Mouse (Mus musculus): ENCODE measurements at regions not wholly inside any gene's neighbourhood (a gene's known extent, or its start where the extent isn't known, plus 50 kb on each side); places are given as distances from the start of the nearest gene placed in this dataset.
"Not testable (repeated sequence)": the region's sequence is repeated elsewhere in the genome, so short reads cannot be mapped to it uniquely, and the experiment has no call there.

GRCm38 (mm10) chr16:84623346-84624085 lies 108.6 kb downstream of the A730009L09Rik start:
- WGBS = 75% methylated on average over 4 of the region's 4 CpGs
- Histone ChIP-seq H3K4me2 (no peak overlapping the region), H3K4me1 (replicated peaks; ENCODE audit: control insufficient read depth, insufficient read depth, low read length) (no peaks in the 10 kb centered on the region), H3K27ac (ENCODE audit: low read depth, low read length) (no peak overlapping the region), H3K9me3 (ENCODE audit: control insufficient read depth, low read length) (no peaks in the 10 kb centered on the region), H3K4me3 (ENCODE audit: low read depth, low read length) (no peak overlapping the region), H3K27me3 (replicated peaks; ENCODE audit: control insufficient read depth, insufficient read depth, low read length) (no peaks in the 10 kb centered on the region), H3K9ac (ENCODE audit: low read depth, low read length) (no peak overlapping the region), H3K36me3 (ENCODE audit: control insufficient read depth, insufficient read depth, low read length) (no peaks in the 10 kb centered on the region)
- DNase-seq (ENCODE audit: low spot score) (no peak), ATAC-seq (replicated peaks; ENCODE audit: low FRiP score) (no peak)

GRCm38 (mm10) chr16:84624443-84625109 lies 109.7 kb downstream of the A730009L09Rik start:
- Histone ChIP-seq H3K36me3 (ENCODE audit: control insufficient read depth, insufficient read depth, low read length) (no peaks in the 10 kb centered on the region), H3K4me1 (replicated peaks; ENCODE audit: control insufficient read depth, insufficient read depth, low read length) (no peaks in the 10 kb centered on the region), H3K9ac (ENCODE audit: low read depth, low read length) (no peak overlapping the region), H3K4me3 (ENCODE audit: low read depth, low read length) (no peak overlapping the region), H3K9me3 (ENCODE audit: control insufficient read depth, low read length) (no peaks in the 10 kb centered on the region), H3K4me2 (no peak overlapping the region), H3K27ac (ENCODE audit: low read depth, low read length) (no peak overlapping the region), H3K27me3 (replicated peaks; ENCODE audit: control insufficient read depth, insufficient read depth, low read length) (no peaks in the 10 kb centered on the region)
- DNase-seq (ENCODE audit: low spot score) = no peak
- 56% methylated on average over 5 of the region's 5 CpGs for WGBS
- ATAC-seq (replicated peaks; ENCODE audit: low FRiP score) = no peak

- no peaks in the 10 kb centered on the region for H3K4me1 ChIP-seq (replicated peaks; ENCODE audit: control insufficient read depth, insufficient read depth, low read length)
- ATAC-seq (replicated peaks; ENCODE audit: low FRiP score) = no peak
- 78% methylated on average over 4 of the region's 4 CpGs for WGBS
- H3K4me2 ChIP-seq = no peak overlapping the region
- no peak for DNase-seq (ENCODE audit: low spot score)
- H3K9me3 ChIP-seq (ENCODE audit: control insufficient read depth, low read length) = no peaks in the 10 kb centered on the region
- H3K36me3 ChIP-seq (ENCODE audit: control insufficient read depth, insufficient read depth, low read length) = no peaks in the 10 kb centered on the region
- H3K27ac ChIP-seq (ENCODE audit: low read depth, low read length) = no peak overlapping the region
- no peak overlapping the region for H3K4me3 ChIP-seq (ENCODE audit: low read depth, low read length)
- no peak overlapping the region for H3K9ac ChIP-seq (ENCODE audit: low read depth, low read length)
- no peaks in the 10 kb centered on the region for H3K27me3 ChIP-seq (replicated peaks; ENCODE audit: control insufficient read depth, insufficient read depth, low read length)
Observed at GRCm38 (mm10) chr16:84625110-84625722, 110.3 kb downstream of the A730009L09Rik start.

- Histone ChIP-seq H3K9me3 (ENCODE audit: control insufficient read depth, low read length) (no peaks in the 10 kb centered on the region), H3K27ac (ENCODE audit: low read depth, low read length) (no peak overlapping the region), H3K27me3 (replicated peaks; ENCODE audit: control insufficient read depth, insufficient read depth, low read length) (no peaks in the 10 kb centered on the region), H3K9ac (ENCODE audit: low read depth, low read length) (no peak overlapping the region), H3K4me1 (replicated peaks; ENCODE audit: control insufficient read depth, insufficient read depth, low read length) (no peaks in the 10 kb centered on the region), H3K4me2 (no peak overlapping the region), H3K4me3 (ENCODE audit: low read depth, low read length) (no peak overlapping the region), H3K36me3 (ENCODE audit: control insufficient read depth, insufficient read depth, low read length) (no peaks in the 10 kb centered on the region)
- no peak for ATAC-seq (replicated peaks; ENCODE audit: low FRiP score)
- no peak for DNase-seq (ENCODE audit: low spot score)
- 88% methylated on average over 2 of the region's 2 CpGs for WGBS
Observed at GRCm38 (mm10) chr16:84627052-84627451, 108.5 kb downstream of the Mrpl39 start.

GRCm38 (mm10) chr16:84629868-84630267 lies 105.7 kb downstream of the Mrpl39 start:
- DNase-seq (ENCODE audit: low spot score) (no peak), ATAC-seq (replicated peaks; ENCODE audit: low FRiP score) (no peak)
- 70% methylated on average over 1 of the region's 1 CpGs for WGBS
- H3K9ac ChIP-seq (ENCODE audit: low read depth, low read length) = no peak overlapping the region
- H3K9me3 ChIP-seq (ENCODE audit: control insufficient read depth, low read length) = no peaks in the 10 kb centered on the region
- no peaks in the 10 kb centered on the region for H3K27me3 ChIP-seq (replicated peaks; ENCODE audit: control insufficient read depth, insufficient read depth, low read length)
- no peak overlapping the region for H3K4me3 ChIP-seq (ENCODE audit: low read depth, low read length)
- H3K36me3 ChIP-seq (ENCODE audit: control insufficient read depth, insufficient read depth, low read length) = no peaks in the 10 kb centered on the region
- no peak overlapping the region for H3K27ac ChIP-seq (ENCODE audit: low read depth, low read length)
- no peaks in the 10 kb centered on the region for H3K4me1 ChIP-seq (replicated peaks; ENCODE audit: control insufficient read depth, insufficient read depth, low read length)
- H3K4me2 ChIP-seq = no peak overlapping the region

GRCm38 (mm10) chr16:84644446-84644845 lies 91.1 kb downstream of the Mrpl39 start:
- H3K27ac ChIP-seq (ENCODE audit: low read depth, low read length); DNase-seq (ENCODE audit: low spot score); H3K4me1 ChIP-seq (replicated peaks; ENCODE audit: control insufficient read depth, insufficient read depth, low read length); H3K4me2 ChIP-seq; H3K9me3 ChIP-seq (ENCODE audit: control insufficient read depth, low read length); H3K27me3 ChIP-seq (replicated peaks; ENCODE audit: control insufficient read depth, insufficient read depth, low read length); H3K4me3 ChIP-seq (ENCODE audit: low read depth, low read length); H3K9ac ChIP-seq (ENCODE audit: low read depth, low read length); ATAC-seq (replicated peaks; ENCODE audit: low FRiP score); H3K36me3 ChIP-seq (ENCODE audit: control insufficient read depth, insufficient read depth, low read length): not testable (repeated sequence)
- 67% methylated on average over 1 of the region's 1 CpGs for WGBS

- no peaks in the 10 kb centered on the region for H3K4me1 ChIP-seq (replicated peaks; ENCODE audit: control insufficient read depth, insufficient read depth, low read length)
- H3K36me3 ChIP-seq (ENCODE audit: control insufficient read depth, insufficient read depth, low read length) = no peaks in the 10 kb centered on the region
- WGBS = 78% methylated on average over 8 of the region's 8 CpGs
- no peaks in the 10 kb centered on the region for H3K27me3 ChIP-seq (replicated peaks; ENCODE audit: control insufficient read depth, insufficient read depth, low read length)
- H3K27ac ChIP-seq (ENCODE audit: low read depth, low read length) = no peak overlapping the region
- DNase-seq (ENCODE audit: low spot score) (no peak), ATAC-seq (replicated peaks; ENCODE audit: low FRiP score) (no peak)
- H3K4me2 ChIP-seq = no peak overlapping the region
- H3K4me3 ChIP-seq (ENCODE audit: low read depth, low read length) = no peak overlapping the region
- no peaks in the 10 kb centered on the region for H3K9me3 ChIP-seq (ENCODE audit: control insufficient read depth, low read length)
- H3K9ac ChIP-seq (ENCODE audit: low read depth, low read length) = no peak overlapping the region
Observed at GRCm38 (mm10) chr16:84646172-84646684, 89.3 kb downstream of the Mrpl39 start.

GRCm38 (mm10) chr16:84650646-84651045 lies 84.9 kb downstream of the Mrpl39 start:
- Histone ChIP-seq H3K4me2 (no peak overlapping the region), H3K9ac (ENCODE audit: low read depth, low read length) (no peak overlapping the region), H3K36me3 (ENCODE audit: control insufficient read depth, insufficient read depth, low read length) (no peaks in the 10 kb centered on the region), H3K4me1 (replicated peaks; ENCODE audit: control insufficient read depth, insufficient read depth, low read length) (no peaks in the 10 kb centered on the region), H3K9me3 (ENCODE audit: control insufficient read depth, low read length) (no peaks in the 10 kb centered on the region), H3K4me3 (ENCODE audit: low read depth, low read length) (no peak overlapping the region), H3K27me3 (replicated peaks; ENCODE audit: control insufficient read depth, insufficient read depth, low read length) (no peaks in the 10 kb centered on the region), H3K27ac (ENCODE audit: low read depth, low read length) (no peak overlapping the region)
- 54% methylated on average over 1 of the region's 1 CpGs for WGBS
- DNase-seq (ENCODE audit: low spot score) (no peak), ATAC-seq (replicated peaks; ENCODE audit: low FRiP score) (no peak)
